ENCODE assay signal across 30 mouse cellular contexts in the genomic region with DNA sequence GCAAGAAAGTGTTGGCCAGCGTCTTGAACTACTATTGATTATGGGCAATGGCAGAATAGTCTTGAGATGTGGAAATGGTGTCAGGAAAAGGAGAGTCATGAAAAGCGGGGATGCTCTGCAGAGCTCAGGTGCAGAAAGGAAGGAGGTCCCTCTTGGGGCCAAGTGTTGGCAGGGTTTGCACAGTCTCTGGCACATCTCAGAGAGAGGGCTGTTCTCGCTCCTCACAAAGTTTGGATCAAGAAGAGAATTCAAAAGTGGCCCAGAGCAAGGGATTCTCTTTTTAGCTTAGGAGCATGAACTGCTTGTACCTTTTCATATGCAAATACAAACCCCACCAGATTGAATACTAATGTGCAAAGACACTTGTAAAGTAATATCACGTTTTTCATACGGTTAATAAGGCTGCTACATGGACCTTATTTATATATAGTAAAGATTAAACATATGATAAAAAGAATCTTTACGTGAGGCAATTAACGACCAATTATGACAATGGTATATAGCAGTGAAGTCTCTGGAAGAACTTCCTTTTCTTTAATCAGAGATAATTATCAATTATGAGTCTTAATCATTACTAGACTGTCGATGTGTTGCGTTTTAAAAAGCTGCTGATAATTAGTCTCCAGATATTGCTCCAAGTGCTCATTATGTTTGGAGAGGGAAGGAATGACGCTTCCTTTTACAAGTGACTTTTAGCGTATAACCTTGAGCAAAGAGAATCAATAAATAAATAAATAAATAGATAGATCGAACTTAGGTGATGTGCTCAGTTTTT. TPM values are rescaled to one million over a fixed set of nuclear protein-coding genes. Genes with fewer than 3 reads are reported as not detected.
DNase-seq lines count a peak whose midpoint lies in the region; ATAC-seq lines count a peak whose summit lies in the region.
"Had no signal": no experiment of that assay in that cellular context is flagged by ENCODE, and none has a peak within 500 bp of the region (broad histone marks: within the 10 kb centered on the region; RNA-seq: fewer than 3 reads in every experiment).

No protein-coding gene starts in this region.

- H3K4me3 ChIP-seq in forebrain, embryonic 14.5 days (ENCODE audit: low read depth, low read length) = no peak overlapping the region
- H3K4me3 ChIP-seq in midbrain, embryonic 14.5 days (replicated peaks; ENCODE audit: low read depth, low read length) = no peak overlapping the region
- H3K4me3 ChIP-seq: gastrocnemius, adult 2 months; heart, embryonic 13.5 days; hindbrain, embryonic 15.5 days; intestine, embryonic 15.5 days; liver, embryonic 15.5 days; myocyte; neural tube, embryonic 12.5 days; stomach, embryonic 15.5 days had no signal

- peak; percentile 35 for DNase-seq in heart, adult 11 months
- no peak for DNase-seq in heart, postnatal 25 days (ENCODE audit: low spot score)
- peak; percentile 10 for DNase-seq in left cerebral cortex, postnatal 4 days
- DNase-seq in left cerebral cortex, adult 8-10 months (ENCODE audit: low spot score in 2 of 2) = no peak
- DNase-seq in forebrain, embryonic 14.5 days (ENCODE audit: low spot score) = peak; percentile 50
- DNase-seq in midbrain, embryonic 14.5 days = peak; percentile 33
- DNase-seq in gastrocnemius, postnatal 25 days = no peak
- no peak for DNase-seq in cerebellum, postnatal 14 days
- DNase-seq: adrenal gland, postnatal 14 days; cerebellum, adult 11-12 months; cerebellum, adult 9-11 months; gastrocnemius, adult 2 months; heart, postnatal 10 days; kidney, adult 2 months; kidney, postnatal 36 days; lung, embryonic 14.5 days; lung, postnatal 14 days had no signal

- 29% methylated on average over 12 of the region's 12 CpGs for WGBS in forebrain, embryonic 14.5 days
- WGBS in midbrain, embryonic 14.5 days = 62% methylated on average over 12 of the region's 12 CpGs

- peak; percentile 69 for ATAC-seq in forebrain, embryonic 14.5 days
- no peak for ATAC-seq in midbrain, embryonic 14.5 days (ENCODE audit: low FRiP score, low TSS enrichment)
- ATAC-seq: CD4-positive, CD25-positive, alpha-beta regulatory T cell, adult 4 months; intestine, embryonic 15.5 days had no signal

- peaks cover 4% of the 10 kb centered on the region; the same call in 1 of the 2 replicates for H3K4me1 ChIP-seq in forebrain, embryonic 14.5 days (ENCODE audit: control insufficient read depth, insufficient read depth, low read length)
- no peaks in the 10 kb centered on the region for H3K4me1 ChIP-seq in midbrain, embryonic 14.5 days (ENCODE audit: control insufficient read depth, insufficient read depth, low read length)
- H3K4me1 ChIP-seq: hindbrain, embryonic 15.5 days; intestine, embryonic 15.5 days; liver, embryonic 15.5 days; stomach, embryonic 15.5 days had no signal

- H3K27me3 ChIP-seq in forebrain, embryonic 14.5 days (replicated peaks; ENCODE audit: control insufficient read depth, insufficient read depth, low read length) = no peaks in the 10 kb centered on the region
- H3K27me3 ChIP-seq in midbrain, embryonic 14.5 days (ENCODE audit: control insufficient read depth, insufficient read depth, low read length) = no peaks in the 10 kb centered on the region
- H3K27me3 ChIP-seq: heart, embryonic 13.5 days; hindbrain, embryonic 15.5 days; intestine, embryonic 15.5 days; liver, embryonic 15.5 days; neural tube, embryonic 12.5 days; stomach, embryonic 15.5 days had no signal

- intact Hi-C loops in heart, postnatal 25 days (cut with DNase I) = no loop called here
- intact Hi-C loops in left cerebral cortex, postnatal 4 days (cut with DNase I) = no loop called here

- no peaks in the 10 kb centered on the region for H3K36me3 ChIP-seq in forebrain, embryonic 14.5 days (ENCODE audit: control insufficient read depth, insufficient read depth, low read length)
- H3K36me3 ChIP-seq in midbrain, embryonic 14.5 days (ENCODE audit: control insufficient read depth, insufficient read depth, low read length) = no peaks in the 10 kb centered on the region
- H3K36me3 ChIP-seq: heart, embryonic 13.5 days; hindbrain, embryonic 15.5 days; intestine, embryonic 15.5 days; liver, embryonic 15.5 days; neural tube, embryonic 12.5 days; stomach, embryonic 15.5 days had no signal

- H3K9ac ChIP-seq in forebrain, embryonic 14.5 days (ENCODE audit: low read length) = no peak overlapping the region
- no peak overlapping the region for H3K9ac ChIP-seq in midbrain, embryonic 14.5 days (replicated peaks; ENCODE audit: low read length)
- H3K9ac ChIP-seq: heart, embryonic 13.5 days; hindbrain, embryonic 15.5 days; intestine, embryonic 15.5 days; liver, embryonic 15.5 days; lung, embryonic 14.5 days; neural tube, embryonic 12.5 days; stomach, embryonic 15.5 days had no signal

- no peak overlapping the region for H3K27ac ChIP-seq in forebrain, embryonic 14.5 days (ENCODE audit: low read depth, low read length)
- H3K27ac ChIP-seq in midbrain, embryonic 14.5 days (replicated peaks; ENCODE audit: low read depth, low read length) = no peak overlapping the region
- H3K27ac ChIP-seq: gastrocnemius, adult 2 months; heart, embryonic 13.5 days; hindbrain, embryonic 15.5 days; intestine, embryonic 15.5 days; liver, embryonic 15.5 days; neural tube, embryonic 12.5 days; stomach, embryonic 15.5 days had no signal

- H3K9me3 ChIP-seq in forebrain, embryonic 14.5 days (replicated peaks; ENCODE audit: control insufficient read depth, low read length) = no peaks in the 10 kb centered on the region
- H3K9me3 ChIP-seq in midbrain, embryonic 14.5 days (ENCODE audit: control insufficient read depth, low read length) = no peaks in the 10 kb centered on the region
- H3K9me3 ChIP-seq: heart, embryonic 13.5 days; hindbrain, embryonic 15.5 days; intestine, embryonic 15.5 days; liver, embryonic 15.5 days; neural tube, embryonic 12.5 days; stomach, embryonic 15.5 days had no signal

- H3K4me2 ChIP-seq in forebrain, embryonic 14.5 days (ENCODE audit: low read length) = no peak overlapping the region
- H3K4me2 ChIP-seq in midbrain, embryonic 14.5 days (ENCODE audit: low read length) = no peak overlapping the region
- H3K4me2 ChIP-seq: heart, embryonic 13.5 days; hindbrain, embryonic 15.5 days; intestine, embryonic 15.5 days; liver, embryonic 15.5 days; lung, embryonic 14.5 days; neural tube, embryonic 12.5 days; stomach, embryonic 15.5 days had no signal

RNA-seq across cellular contexts. Expression of gene Gpc5, which starts 10.1 kb away (rescaled TPM):
- total RNA-seq in heart, postnatal 25 days (2021) = not detected
- total RNA-seq in left cerebral cortex, postnatal 4 days (2021) = 10 to 100 TPM; 26.6 to 31.1 TPM
- total RNA-seq in left cerebral cortex, adult 8-10 months (2022) = 10 to 100 TPM; 32.4 to 37.0 (median 36.0) TPM
- polyA plus RNA-seq in forebrain, embryonic 14.5 days (2014; fragmentation: Nextera tagmentation; extraction: Ambion mirVana) = 1.9 TPM in 2 replicates
- 5.4 and 5.5 TPM in 2 replicates for polyA plus RNA-seq in midbrain, embryonic 14.5 days (2014; fragmentation: Nextera tagmentation; extraction: Ambion mirVana)
- not detected for total RNA-seq in gastrocnemius, postnatal 25 days (2021)
- total RNA-seq: common myeloid progenitor, adult 5-6 weeks; gastrocnemius, adult 2 months; gastrocnemius, postnatal 4 days; heart, adult 8-10 months; heart, postnatal 10 days; liver, adult 2 months had no signal
- polyA plus RNA-seq: liver, adult 2 months; liver, embryonic 15.5 days; myocyte; small intestine, adult 2 months had no signal

Comparison
In these comparisons a context has a peak if more than half of its experiments do, and no peak if none do; other contexts are left out.
1. DNase-seq: peak in heart, adult 11 months (single experiment), left cerebral cortex, postnatal 4 days (single experiment), forebrain, embryonic 14.5 days (single experiment) and midbrain, embryonic 14.5 days (single experiment); none in heart, postnatal 25 days (single experiment), left cerebral cortex, adult 8-10 months (0 of 2), gastrocnemius, postnatal 25 days (single experiment) and cerebellum, postnatal 14 days (0 of 2).
2. RNA of gene Gpc5, which starts 10.1 kb away (total RNA-seq): 32.4 to 37.0 TPM in left cerebral cortex, adult 8-10 months and 26.6 to 31.1 TPM in left cerebral cortex, postnatal 4 days; not detected in heart, postnatal 25 days and not detected in gastrocnemius, postnatal 25 days; every median in the first group is over 10 times any median in the second.